Mouse (Mus musculus) bone marrow macrophage, adult 2 months (primary cell): ENCODE results near the gene Syt1.

Experiments used
- CTCF ChIP-seq: IDR thresholded peaks from 2 replicates; pipeline ENCODE4 v1.5.1; 2012; ENCODE audit warnings: low read depth, mild to moderate bottlenecking, low read length, moderate library complexity
- POLR2A ChIP-seq: IDR thresholded peaks from 2 replicates; pipeline ENCODE4 v1.6.1; 2012; ENCODE audit warnings: mild to moderate bottlenecking, low read depth, low read length, borderline replicate concordance

- TF ChIP-seq CTCF (no peak), POLR2A (no peak)
Observed at GRCm38 (mm10) chr10:108589355-108589754, 421.4 kb downstream of the Syt1 start.
